9 mouse cellular contexts compared by ENCODE assay signal in genomic region chr2:155420911-155421310, GRCm38 (mm10).
"Had no signal": no experiment of that assay in that cellular context is flagged by ENCODE, and none has a peak within 500 bp of the region (broad histone marks: within the 10 kb centered on the region; RNA-seq: fewer than 3 reads in every experiment).

No protein-coding gene starts in this region.

- DNase-seq: kidney, postnatal 25 days; layer of hippocampus, adult 9-11 months; liver; lung, adult 18-20 months; lung, postnatal 10 days; lung, postnatal 4 days; retina, postnatal 1 day; thymus, adult 18-20 months; thymus, postnatal 36 days had no signal
